Mouse (Mus musculus) small intestine, adult 2 months (tissue): ENCODE results near the gene Mip. TPM values are rescaled to one million over a fixed set of nuclear protein-coding genes. Genes with fewer than 3 reads are reported as not detected.
"Not testable (repeated sequence)": the region's sequence is repeated elsewhere in the genome, so short reads cannot be mapped to it uniquely, and the experiment has no call there.

Source experiments
- H3K27ac ChIP-seq: fragments of 200-500 bp; 2 replicates; pipeline ENCODE4 v1.5.1; 2012; ENCODE audit warnings: low read depth, low read length, control low read depth, inconsistent platforms; ENCODE audit not compliant: insufficient read depth
- H3K27me3 ChIP-seq: fragments of 200-500 bp; 2 replicates; pipeline ENCODE4 v1.6.1; 2012; ENCODE audit warnings: mild to moderate bottlenecking, moderate library complexity, low read length, inconsistent platforms; ENCODE audit not compliant: control insufficient read depth, insufficient read depth
- H3K36me3 ChIP-seq: fragments of 200-500 bp; 2 replicates; pipeline ENCODE4 v1.6.1; 2012; ENCODE audit warnings: mild to moderate bottlenecking, low read length, control low read depth, inconsistent platforms; ENCODE audit not compliant: control insufficient read depth, insufficient read depth
- H3K4me1 ChIP-seq: fragments of 200-500 bp; 2 replicates; pipeline ENCODE4 v1.6.1; 2012; ENCODE audit warnings: low read length, inconsistent platforms, mixed read lengths; ENCODE audit not compliant: control insufficient read depth, insufficient read depth, insufficient read length
- H3K4me3 ChIP-seq: fragments of 200-500 bp; 2 replicates; pipeline ENCODE4 v1.5.1; 2012; ENCODE audit warnings: low read depth, mild to moderate bottlenecking, control low read depth, inconsistent platforms, low read length, moderate library complexity
- CTCF ChIP-seq: fragments of 200-500 bp; IDR thresholded peaks from 2 replicates; pipeline ENCODE4 v1.5.1; 2012; ENCODE audit warnings: low read depth, mild to moderate bottlenecking, control low read depth, inconsistent platforms, low read length, moderate library complexity, mixed read lengths; ENCODE audit not compliant: insufficient replicate concordance, insufficient read length; ENCODE audit errors: extremely low read depth
- POLR2A ChIP-seq: fragments of 200-500 bp; IDR thresholded peaks from 2 replicates; pipeline ENCODE4 v1.6.1; 2012; ENCODE audit warnings: low read depth, mild to moderate bottlenecking, control low read depth, inconsistent platforms, low read length, moderate library complexity
- WGBS: fragments of 180-500 bp; shearing (Covaris S2); methylation state at CpG from one replicate; pipeline ENCODE4 v1.1.7; 2018; 5-methylcytosine and 5-hydroxymethylcytosine counted together
- polyA plus RNA-seq: library from polyadenylated mRNA; depleted of rRNA; stranded (reverse); fragments of >200 nt; gene quantifications from 2 replicates; pipeline ENCODE4 v1.2.3, GENCODE M21; 2012; rRNA removed

Gene Mip
- polyA plus RNA-seq, 1 experiment, result not detected

DNA sequence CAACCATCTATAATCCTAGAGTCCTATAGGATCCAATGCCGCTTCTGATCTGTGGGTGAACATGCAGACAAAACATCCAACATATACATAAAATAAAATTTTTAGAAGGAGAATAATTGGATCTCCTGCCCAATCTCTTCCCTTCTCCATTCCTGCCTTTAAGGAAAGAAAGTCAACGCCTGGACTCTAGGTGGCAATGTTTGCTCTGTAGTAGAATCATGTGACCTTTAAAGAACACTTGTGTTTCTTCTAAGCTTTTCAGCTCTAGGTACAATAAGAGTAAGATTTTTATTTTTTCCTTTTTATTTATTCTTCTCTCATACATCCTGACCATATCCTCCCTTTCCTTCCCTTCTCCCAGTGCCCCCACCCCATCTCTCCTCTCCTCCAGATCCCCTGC lies 46.2 kb downstream of the Mip start:
- no peak overlapping the region for H3K27ac ChIP-seq
- H3K27me3 ChIP-seq, result no peaks in the 10 kb centered on the region
- TF ChIP-seq CTCF, result no peak
- no peak for TF ChIP-seq POLR2A
- H3K4me3 ChIP-seq, result peak overlapping the region; percentile 42
- 56% methylated on average over 2 of the region's 2 CpGs for WGBS
- H3K4me1 ChIP-seq, result peaks cover 9% of the 10 kb centered on the region
- peaks cover 6% of the 10 kb centered on the region for H3K36me3 ChIP-seq

DNA sequence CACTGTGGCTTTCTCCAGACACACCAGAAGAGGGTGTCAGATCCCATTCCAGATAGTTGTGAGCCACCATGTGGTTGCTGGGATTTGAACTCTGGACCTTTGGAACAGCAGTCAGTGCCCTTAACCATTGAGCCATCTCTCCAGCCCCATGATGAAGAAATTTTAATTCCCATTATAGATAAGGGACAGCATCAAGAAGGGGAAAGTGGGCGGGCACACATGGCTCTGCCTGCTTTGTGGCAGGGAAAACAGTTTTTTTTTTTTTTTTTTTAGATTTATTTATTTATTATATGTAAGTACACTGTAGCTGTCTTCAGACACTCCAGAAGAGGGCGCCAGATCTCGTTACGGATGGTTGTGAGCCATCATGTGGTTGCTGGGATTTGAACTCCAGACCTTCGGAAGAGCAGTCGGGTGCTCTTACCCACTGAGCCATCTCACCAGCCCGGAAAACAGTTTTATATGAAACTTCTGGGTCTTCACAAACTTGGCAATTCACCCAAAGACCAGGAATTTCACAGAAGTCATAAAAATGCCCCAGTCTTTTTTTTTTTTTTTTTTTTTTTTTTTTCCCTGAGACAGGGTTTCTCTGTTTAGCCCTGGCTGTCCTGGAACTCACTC lies 47.3 kb downstream of the Mip start:
- H3K4me3 ChIP-seq, H3K4me1 ChIP-seq, H3K27ac ChIP-seq, H3K27me3 ChIP-seq: not testable (repeated sequence)
- WGBS, result 82% methylated on average over 6 of the region's 7 CpGs
- TF ChIP-seq CTCF, result peak; percentile 35; the same call in 1 of the 2 replicates
- H3K36me3 ChIP-seq, result peaks cover 16% of the 10 kb centered on the region

DNA sequence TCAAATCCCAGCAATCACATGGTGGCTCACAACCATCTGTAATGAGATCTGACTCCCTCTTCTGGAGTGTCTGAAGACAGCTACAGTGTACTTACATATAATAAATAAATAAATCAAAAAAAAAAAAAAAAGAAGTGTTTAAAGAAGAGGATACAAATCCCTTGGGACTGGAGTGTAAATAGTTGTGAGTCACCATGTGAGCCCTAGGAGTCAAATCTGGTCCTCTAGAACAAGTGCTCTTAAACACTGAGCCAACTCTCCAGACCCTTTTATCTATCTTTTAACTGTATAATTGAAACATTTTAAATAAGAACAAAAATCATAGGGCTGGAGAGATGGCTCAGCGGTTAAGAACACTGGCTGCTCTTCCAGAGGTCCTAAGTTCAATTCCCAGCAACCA lies 49.7 kb downstream of the Mip start:
- H3K4me3 ChIP-seq, H3K27me3 ChIP-seq, H3K27ac ChIP-seq, H3K4me1 ChIP-seq: not testable (repeated sequence)
- H3K36me3 ChIP-seq, result peaks cover 36% of the 10 kb centered on the region
- 88% methylated on average over 1 of the region's 1 CpGs for WGBS

DNA sequence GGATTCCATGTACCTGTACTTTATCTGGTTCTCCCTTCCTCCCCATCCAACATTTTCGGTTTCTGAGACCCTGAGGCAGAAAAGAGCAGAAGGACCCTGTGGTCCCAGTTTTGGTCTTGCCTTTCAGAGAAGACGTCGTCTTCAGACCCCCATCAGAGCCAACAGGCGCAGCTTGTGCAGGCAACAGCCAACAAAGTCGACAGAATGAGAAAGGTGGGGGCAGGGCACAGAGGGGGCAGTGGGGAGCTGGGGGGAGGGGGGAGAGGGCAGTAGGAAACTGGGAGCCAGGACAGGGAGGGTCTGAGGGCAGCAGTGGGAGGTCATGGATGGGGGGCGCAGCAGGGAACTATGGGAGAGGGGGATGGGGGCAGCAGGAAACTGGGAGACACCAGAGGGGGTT lies 52.5 kb downstream of the Mip start:
- TF ChIP-seq POLR2A (no peak), CTCF (no peak)
- WGBS, result 78% methylated on average over 6 of the region's 6 CpGs
- no peaks in the 10 kb centered on the region for H3K27me3 ChIP-seq
- H3K36me3 ChIP-seq, result peaks cover 57% of the 10 kb centered on the region
- H3K4me1 ChIP-seq, result peaks cover 6% of the 10 kb centered on the region; the same call in 1 of the 2 replicates
- H3K4me3 ChIP-seq, result no peak overlapping the region
- H3K27ac ChIP-seq, result no peak overlapping the region

DNA sequence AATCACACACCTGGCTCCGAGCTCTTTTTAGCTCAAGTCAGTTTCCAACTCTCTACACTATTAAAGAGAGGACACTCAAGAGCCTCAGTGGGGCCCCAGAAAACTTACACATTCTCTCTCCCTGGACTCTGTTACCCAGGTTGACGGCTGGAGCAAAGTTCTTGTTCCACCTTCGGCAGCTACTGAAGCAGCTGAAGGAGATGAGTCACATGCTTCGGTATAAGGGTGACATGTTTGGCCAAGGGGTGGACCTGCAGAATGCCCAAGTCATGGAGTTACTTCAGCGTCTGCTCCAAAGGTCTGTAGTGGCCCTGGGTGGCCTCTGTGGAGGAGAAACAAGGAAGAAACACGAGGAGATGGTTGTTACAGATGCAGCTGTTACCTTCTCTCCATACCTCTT lies 55.3 kb downstream of the Mip start:
- 45% methylated on average over 6 of the region's 6 CpGs for WGBS

More for the DNA sequence above, 55.3 kb downstream of the Mip start:
- H3K27me3 ChIP-seq, result no peaks in the 10 kb centered on the region
- peaks cover 83% of the 10 kb centered on the region for H3K36me3 ChIP-seq
- TF ChIP-seq CTCF, result no peak
- TF ChIP-seq POLR2A, result no peak
- H3K4me3 ChIP-seq, result no peak overlapping the region
- peaks cover 2% of the 10 kb centered on the region; the same call in 1 of the 2 replicates for H3K4me1 ChIP-seq
- H3K27ac ChIP-seq, result peak overlapping the region; percentile 51; the same call in 1 of the 2 replicates

Other genes starting within 250 kb of the Mip start
- 25.6 and 46.2 TPM in 2 replicates for gene Hsd17b6, start 218.2 kb upstream of the Mip start, polyA plus RNA-seq
- gene Prim1, start 210.7 kb upstream of the Mip start, polyA plus RNA-seq, result 0.89 and 1.5 TPM in 2 replicates
- gene Naca, start 190.3 kb upstream of the Mip start, polyA plus RNA-seq, result 134 and 160 TPM in 2 replicates
- 27.7 and 38.1 TPM in 2 replicates for gene Ptges3, start 166.9 kb upstream of the Mip start, polyA plus RNA-seq
- gene Atp5b, start 142.6 kb upstream of the Mip start, polyA plus RNA-seq, result 4,528 and 5,521 TPM in 2 replicates
- gene Baz2a, start 134.3 kb upstream of the Mip start, polyA plus RNA-seq, result 14.1 and 30.8 TPM in 2 replicates
- 20.8 and 34.9 TPM in 2 replicates for gene Rbms2, start 45.5 kb upstream of the Mip start, polyA plus RNA-seq
- 7.5 and 28.7 TPM in 2 replicates for gene Gls2, start 31.4 kb upstream of the Mip start, polyA plus RNA-seq
- gene Spryd4, start 14.0 kb upstream of the Mip start, polyA plus RNA-seq, result 9.4 and 10.5 TPM in 2 replicates
- 1.5 and 2.0 TPM in 2 replicates for gene Timeless, start 6.2 kb downstream of the Mip start, polyA plus RNA-seq
- 0.05 TPM in 1 of 2 replicates, not detected in the other for gene Apon, start 28.3 kb downstream of the Mip start, polyA plus RNA-seq
- 0.08 TPM in 1 of 2 replicates, not detected in the other for gene Apof, start 42.8 kb downstream of the Mip start, polyA plus RNA-seq
- 15.3 and 46.8 TPM in 2 replicates for gene Stat2, start 44.7 kb downstream of the Mip start, polyA plus RNA-seq
- not detected in 2 replicates for gene Il23a, start 72.9 kb downstream of the Mip start, polyA plus RNA-seq
- gene Pan2, start 77.5 kb downstream of the Mip start, polyA plus RNA-seq, result 10.3 and 17.7 TPM in 2 replicates
- gene Cnpy2, start 96.6 kb downstream of the Mip start, polyA plus RNA-seq, result 31.8 and 46.6 TPM in 2 replicates
- 233 and 588 TPM in 2 replicates for gene Cs, start 111.9 kb downstream of the Mip start, polyA plus RNA-seq
- gene Coq10a, start 143.2 kb downstream of the Mip start, polyA plus RNA-seq, result 36.5 and 79.1 TPM in 2 replicates
- 15.3 and 22.1 TPM in 2 replicates for gene Ankrd52, start 151.3 kb downstream of the Mip start, polyA plus RNA-seq
- gene Slc39a5, start 175.4 kb downstream of the Mip start, polyA plus RNA-seq, result 165 and 301 TPM in 2 replicates
- gene Nabp2, start 185.7 kb downstream of the Mip start, polyA plus RNA-seq, result 21.6 and 37.8 TPM in 2 replicates
- gene Rnf41, start 185.8 kb downstream of the Mip start, polyA plus RNA-seq, result 11.0 and 23.0 TPM in 2 replicates
- 44.0 and 98.4 TPM in 2 replicates for gene Smarcc2, start 233.4 kb downstream of the Mip start, polyA plus RNA-seq